Mouse (Mus musculus): ENCODE data around the gene Col25a1. TPM values are rescaled to one million over a fixed set of nuclear protein-coding genes. Genes with fewer than 3 reads are reported as not detected.

Col25a1 gene
- polyA plus RNA-seq, 1 experiment = 9.1 TPM

DNA sequence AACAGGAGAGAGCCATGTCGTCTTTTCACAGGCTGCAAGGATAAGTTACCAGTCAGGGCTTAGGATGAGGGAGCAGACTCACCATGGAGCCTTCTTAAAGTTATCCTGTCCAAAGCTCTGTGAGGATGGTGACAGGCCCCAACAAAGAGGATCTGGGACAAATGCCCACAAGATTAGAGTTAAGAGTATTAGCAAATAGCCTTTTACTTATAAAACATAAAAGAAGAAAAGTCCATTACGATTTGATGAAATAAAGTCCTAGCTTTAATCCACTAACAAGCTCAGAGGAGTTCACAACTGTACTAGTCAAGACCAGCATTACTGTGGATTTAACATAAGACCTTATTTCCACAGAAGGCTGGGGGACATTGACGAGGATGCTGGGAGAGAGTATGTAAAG lies 26.2 kb downstream of the Col25a1 start:
- no peak for TF ChIP-seq POLR2A (IDR thresholded peaks at IDR 0.05; ENCODE audit: extremely low read depth, insufficient read depth, low read length)
- no peak for TF ChIP-seq CTCF (IDR thresholded peaks at IDR 0.05; ENCODE audit: extremely low read depth, insufficient read depth, low read length)
- Histone ChIP-seq H3K4me1 (ENCODE audit: control insufficient read depth, insufficient read depth, low read length) (no peaks in the 10 kb centered on the region), H3K4me3 (ENCODE audit: insufficient read depth, low read length) (no peak overlapping the region), H3K27ac (ENCODE audit: insufficient read depth, low read length) (no peak overlapping the region)

DNA sequence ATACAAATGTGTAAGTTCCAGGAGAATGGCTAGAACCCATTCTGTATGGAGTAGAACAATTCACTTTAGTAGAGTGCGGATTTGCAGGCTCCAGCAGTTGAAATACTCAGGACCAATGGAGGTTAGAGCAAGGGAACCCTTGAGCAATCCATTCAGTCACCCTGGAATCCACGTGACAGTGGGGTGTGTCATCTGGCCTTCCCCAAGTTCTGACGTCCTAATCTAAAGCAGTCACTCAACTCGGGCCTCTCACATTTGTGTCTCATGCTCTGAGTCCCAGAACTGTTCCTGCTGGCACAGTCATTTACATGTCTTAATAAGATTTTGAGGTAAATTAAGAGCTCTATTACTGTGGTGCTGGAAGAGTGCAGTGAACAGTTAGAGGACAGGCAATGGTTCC lies 28.6 kb downstream of the Col25a1 start:
- Histone ChIP-seq H3K27ac (ENCODE audit: insufficient read depth, low read length) (no peak overlapping the region), H3K4me1 (ENCODE audit: control insufficient read depth, insufficient read depth, low read length) (no peaks in the 10 kb centered on the region), H3K4me3 (ENCODE audit: insufficient read depth, low read length) (no peak overlapping the region)
- TF ChIP-seq CTCF (IDR thresholded peaks at IDR 0.05; ENCODE audit: extremely low read depth, insufficient read depth, low read length) = no peak
- no peak for TF ChIP-seq POLR2A (IDR thresholded peaks at IDR 0.05; ENCODE audit: extremely low read depth, insufficient read depth, low read length)

DNA sequence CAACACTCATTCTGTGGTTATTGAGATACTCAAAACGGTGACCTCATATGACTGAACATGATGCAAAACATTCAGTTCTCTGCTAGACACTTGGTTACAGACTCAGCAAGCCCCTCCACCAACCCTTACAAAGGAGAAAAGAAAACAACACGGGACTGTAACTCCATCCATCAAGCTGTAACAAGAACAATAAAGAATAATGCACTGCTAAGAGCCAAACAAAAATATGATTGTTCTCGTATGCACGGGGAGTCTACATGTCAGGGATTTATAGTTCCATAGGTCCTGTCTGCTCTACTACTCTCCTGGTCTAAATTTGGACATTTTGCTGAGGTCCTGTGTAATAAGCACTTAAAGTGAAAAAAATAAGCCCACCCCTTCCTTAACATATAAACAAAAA lies 29.6 kb downstream of the Col25a1 start:
- no peaks in the 10 kb centered on the region for H3K4me1 ChIP-seq (ENCODE audit: control insufficient read depth, insufficient read depth, low read length)
- H3K27ac ChIP-seq (ENCODE audit: insufficient read depth, low read length) = no peak overlapping the region
- TF ChIP-seq CTCF (IDR thresholded peaks at IDR 0.05; ENCODE audit: extremely low read depth, insufficient read depth, low read length) (no peak), POLR2A (IDR thresholded peaks at IDR 0.05; ENCODE audit: extremely low read depth, insufficient read depth, low read length) (no peak)
- H3K4me3 ChIP-seq (ENCODE audit: insufficient read depth, low read length) = no peak overlapping the region

DNA sequence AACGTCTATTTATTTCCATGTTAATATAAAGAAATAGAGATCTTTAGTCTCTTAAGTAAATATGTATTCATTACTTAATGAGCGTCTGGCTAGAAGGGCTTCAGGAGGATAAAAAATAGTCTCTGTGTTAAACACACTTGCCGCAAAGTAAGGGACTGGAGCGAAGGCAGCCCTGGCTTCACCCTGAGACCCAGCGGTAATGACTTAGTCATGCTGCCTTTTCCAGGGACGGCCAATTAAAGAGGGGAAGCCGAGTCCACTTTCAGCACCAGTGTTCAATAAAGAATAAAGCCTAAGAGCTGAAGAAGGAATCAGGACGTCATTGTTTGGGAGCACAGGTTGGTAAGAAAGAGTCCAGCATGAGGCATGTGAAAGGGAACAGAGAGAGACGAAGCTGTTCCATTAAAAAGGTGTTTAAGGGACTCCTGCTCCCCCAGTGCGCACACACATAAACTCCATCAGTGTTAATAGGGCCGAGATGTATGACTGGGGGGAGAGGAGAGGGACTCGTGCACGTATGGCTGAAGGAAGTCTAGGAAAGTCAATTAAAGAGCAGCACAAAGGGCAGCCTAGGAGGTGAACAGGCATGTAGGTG lies 30.1 kb downstream of the Col25a1 start:
- H3K4me3 ChIP-seq (ENCODE audit: insufficient read depth, low read length) = no peak overlapping the region
- H3K27ac ChIP-seq (ENCODE audit: insufficient read depth, low read length) = no peak overlapping the region
- TF ChIP-seq CTCF (IDR thresholded peaks at IDR 0.05; ENCODE audit: extremely low read depth, insufficient read depth, low read length) (no peak), POLR2A (IDR thresholded peaks at IDR 0.05; ENCODE audit: extremely low read depth, insufficient read depth, low read length) (no peak)
- H3K4me1 ChIP-seq (ENCODE audit: control insufficient read depth, insufficient read depth, low read length) = no peaks in the 10 kb centered on the region

DNA sequence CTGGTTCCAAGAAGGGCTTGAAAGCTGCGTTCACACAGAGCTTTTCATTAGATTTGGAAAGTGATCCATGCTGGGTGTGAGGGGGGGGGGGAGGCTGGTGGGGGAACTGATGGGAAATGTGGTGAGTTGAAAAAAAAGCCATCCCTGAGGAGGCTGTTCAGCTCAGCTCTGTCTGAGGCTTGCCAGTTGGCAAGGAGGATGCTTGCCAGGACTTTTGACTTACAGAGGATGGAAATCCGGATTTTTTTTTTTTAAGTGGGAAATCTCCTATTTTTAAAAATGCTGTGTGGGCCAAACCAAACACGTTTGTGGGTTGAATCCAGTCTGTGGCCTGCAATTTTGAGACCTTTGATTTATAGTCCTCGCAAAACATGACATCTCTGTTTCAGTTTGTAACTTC lies 35.6 kb downstream of the Col25a1 start:
- Histone ChIP-seq H3K4me3 (ENCODE audit: insufficient read depth, low read length) (no peak overlapping the region), H3K4me1 (ENCODE audit: control insufficient read depth, insufficient read depth, low read length) (no peaks in the 10 kb centered on the region), H3K27ac (ENCODE audit: insufficient read depth, low read length) (no peak overlapping the region)
- no peak for TF ChIP-seq POLR2A (IDR thresholded peaks at IDR 0.05; ENCODE audit: extremely low read depth, insufficient read depth, low read length)
- TF ChIP-seq CTCF (IDR thresholded peaks at IDR 0.05; ENCODE audit: extremely low read depth, insufficient read depth, low read length) = no peak

DNA sequence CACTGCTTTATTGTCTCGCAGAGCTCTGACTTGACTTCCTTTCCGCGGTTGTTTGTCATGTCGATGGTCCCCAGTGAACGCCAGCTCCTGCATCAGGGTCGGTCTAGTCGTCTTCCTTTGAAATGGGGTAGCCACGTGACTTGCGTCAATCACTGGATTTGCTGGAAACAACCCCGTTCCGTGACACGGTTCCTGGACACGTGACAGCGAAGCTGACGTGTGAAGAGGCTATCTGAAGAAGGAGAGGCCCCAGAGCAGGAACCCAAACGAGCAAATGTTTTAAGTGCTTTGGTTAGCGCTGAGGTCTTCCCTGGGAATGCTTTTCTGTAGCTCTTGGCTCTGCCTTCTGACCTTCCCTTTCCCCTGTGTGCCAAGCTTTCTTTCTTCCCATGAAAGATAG lies 41.5 kb downstream of the Col25a1 start:
- TF ChIP-seq CTCF (IDR thresholded peaks at IDR 0.05; ENCODE audit: extremely low read depth, insufficient read depth, low read length) = no peak
- no peak for TF ChIP-seq POLR2A (IDR thresholded peaks at IDR 0.05; ENCODE audit: extremely low read depth, insufficient read depth, low read length)
- Histone ChIP-seq H3K4me3 (ENCODE audit: insufficient read depth, low read length) (no peak overlapping the region), H3K4me1 (ENCODE audit: control insufficient read depth, insufficient read depth, low read length) (no peaks in the 10 kb centered on the region), H3K27ac (ENCODE audit: insufficient read depth, low read length) (no peak overlapping the region)

DNA sequence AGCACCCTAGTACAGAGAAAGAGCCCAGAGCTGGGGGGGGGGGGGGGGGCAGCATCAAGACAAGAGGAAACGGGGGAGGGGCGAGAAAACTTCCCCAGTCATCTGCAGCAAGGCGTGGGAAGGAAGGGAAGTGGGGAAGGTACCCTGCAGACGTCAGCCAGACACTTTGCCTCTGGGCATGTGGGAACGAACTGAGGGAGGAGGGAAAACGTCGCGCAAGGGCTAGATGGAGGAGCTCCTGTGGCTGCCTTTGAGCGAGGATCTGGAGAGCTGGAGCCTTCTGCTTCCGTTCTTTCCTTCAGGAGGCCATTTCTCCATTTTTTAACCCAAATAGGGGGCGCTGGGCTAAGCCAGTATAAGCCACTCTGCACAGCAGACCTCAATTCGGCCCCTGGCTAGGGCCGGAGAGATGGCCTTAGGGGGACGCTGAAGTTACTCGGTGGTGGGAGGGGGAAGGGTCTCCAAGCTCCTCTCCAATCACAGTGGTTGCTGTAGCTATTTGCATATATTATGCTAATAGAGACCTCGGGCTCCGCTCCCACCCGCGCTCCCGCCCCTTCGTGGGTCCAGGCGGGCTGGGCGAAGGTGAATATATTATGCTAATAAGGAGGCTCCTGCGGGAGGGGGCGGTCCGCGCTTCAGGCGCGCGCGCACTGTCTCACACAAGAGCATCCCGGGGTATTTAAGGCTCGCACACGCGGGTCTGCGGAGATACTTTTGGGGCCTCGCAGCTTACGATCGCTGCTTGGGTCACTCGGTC lies 49.1 kb downstream of the Col25a1 start:
- Histone ChIP-seq H3K4me1 (ENCODE audit: control insufficient read depth, insufficient read depth, low read length) (no peaks in the 10 kb centered on the region), H3K4me3 (ENCODE audit: insufficient read depth, low read length) (peak overlapping the region; percentile 67), H3K27ac (ENCODE audit: insufficient read depth, low read length) (no peak overlapping the region)
- TF ChIP-seq CTCF (IDR thresholded peaks at IDR 0.05; ENCODE audit: extremely low read depth, insufficient read depth, low read length) = no peak
- 0 out of 2 replicates have a peak, but pooled peaks have one; percentile 43 for TF ChIP-seq POLR2A (IDR thresholded peaks at IDR 0.05; ENCODE audit: extremely low read depth, insufficient read depth, low read length)

DNA sequence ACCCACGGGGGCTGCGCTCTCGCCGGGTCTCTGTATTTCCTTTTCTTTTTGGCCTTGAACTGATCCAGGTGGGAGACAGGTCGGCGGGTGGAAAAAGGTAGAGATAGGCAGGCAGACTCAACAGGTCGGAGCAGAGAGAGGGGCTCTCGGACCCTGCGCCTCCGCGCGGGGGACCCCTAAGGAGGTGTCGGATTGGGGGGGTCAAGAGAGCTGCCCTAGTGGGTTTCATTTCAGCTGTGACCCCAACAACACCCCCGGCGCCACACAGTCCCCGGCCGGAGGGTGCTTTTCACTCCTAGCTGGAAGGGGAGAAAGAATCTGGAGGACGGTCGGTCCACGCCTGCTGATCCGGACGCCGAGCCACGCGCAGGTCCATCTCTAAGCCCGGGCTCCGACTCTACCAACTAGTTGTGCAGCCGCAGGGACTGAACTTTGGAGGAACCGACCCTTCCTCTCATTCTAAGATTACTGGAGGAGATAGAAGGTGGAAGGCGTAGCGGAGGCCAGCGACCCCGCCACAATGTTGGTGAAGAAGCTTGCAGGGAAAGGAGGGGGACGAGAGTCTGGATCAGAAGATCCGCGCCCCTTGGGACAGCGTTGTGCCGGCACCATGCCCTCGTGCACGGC lies 49.8 kb downstream of the Col25a1 start:
- H3K4me3 ChIP-seq (ENCODE audit: insufficient read depth, low read length) = peak overlapping the region; percentile 67
- H3K4me1 ChIP-seq (ENCODE audit: control insufficient read depth, insufficient read depth, low read length) = no peaks in the 10 kb centered on the region
- no peak for TF ChIP-seq POLR2A (IDR thresholded peaks at IDR 0.05; ENCODE audit: extremely low read depth, insufficient read depth, low read length)
- no peak for TF ChIP-seq CTCF (IDR thresholded peaks at IDR 0.05; ENCODE audit: extremely low read depth, insufficient read depth, low read length)
- no peak overlapping the region for H3K27ac ChIP-seq (ENCODE audit: insufficient read depth, low read length)

DNA sequence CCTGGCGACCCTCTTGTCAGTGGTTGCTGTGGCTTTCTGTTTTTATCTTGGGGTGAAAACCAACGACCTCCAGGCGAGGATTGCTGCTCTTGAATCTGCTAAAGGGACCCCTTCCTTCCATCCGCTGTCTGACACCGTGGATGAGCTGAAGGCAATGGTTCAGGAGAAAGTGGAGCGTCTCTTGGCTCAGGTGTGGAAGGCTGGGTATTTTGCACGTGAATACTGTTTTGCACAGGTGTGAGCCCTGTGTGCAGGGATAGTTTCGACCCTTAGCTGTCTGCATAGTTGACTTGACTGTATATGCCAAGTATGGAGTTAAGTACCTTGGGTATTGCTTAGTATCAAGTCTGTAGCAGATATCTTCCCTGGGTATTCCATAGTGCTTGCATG lies 50.3 kb downstream of the Col25a1 start:
- Histone ChIP-seq H3K27ac (ENCODE audit: insufficient read depth, low read length) (no peak overlapping the region), H3K4me1 (ENCODE audit: control insufficient read depth, insufficient read depth, low read length) (no peaks in the 10 kb centered on the region), H3K4me3 (ENCODE audit: insufficient read depth, low read length) (peak overlapping the region; percentile 67)
- TF ChIP-seq POLR2A (IDR thresholded peaks at IDR 0.05; ENCODE audit: extremely low read depth, insufficient read depth, low read length) (no peak), CTCF (IDR thresholded peaks at IDR 0.05; ENCODE audit: extremely low read depth, insufficient read depth, low read length) (no peak)

DNA sequence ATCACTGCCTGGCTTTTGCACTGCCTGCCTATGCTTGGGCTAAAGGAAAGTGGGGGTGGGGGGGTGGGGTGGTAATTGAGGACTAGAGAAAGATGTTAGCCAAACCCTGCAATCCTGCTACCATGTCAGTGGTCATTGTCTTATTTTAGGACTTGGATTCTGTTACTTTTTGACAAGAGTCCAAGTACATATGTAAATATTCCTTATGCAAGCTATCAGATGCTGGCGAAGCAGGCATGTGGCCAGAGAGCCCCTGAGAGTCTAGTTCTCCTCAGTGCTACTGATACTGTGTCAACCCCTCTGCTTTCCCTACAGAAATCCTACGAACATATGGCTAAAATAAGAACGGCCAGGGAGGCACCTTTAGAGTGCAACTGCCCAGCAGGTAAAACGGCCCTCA lies 51.1 kb downstream of the Col25a1 start:
- H3K4me3 ChIP-seq (ENCODE audit: insufficient read depth, low read length) = no peak overlapping the region
- no peak overlapping the region for H3K27ac ChIP-seq (ENCODE audit: insufficient read depth, low read length)
- TF ChIP-seq CTCF (IDR thresholded peaks at IDR 0.05; ENCODE audit: extremely low read depth, insufficient read depth, low read length) = no peak
- TF ChIP-seq POLR2A (IDR thresholded peaks at IDR 0.05; ENCODE audit: extremely low read depth, insufficient read depth, low read length) = no peak
- H3K4me1 ChIP-seq (ENCODE audit: control insufficient read depth, insufficient read depth, low read length) = no peaks in the 10 kb centered on the region
